Mouse (Mus musculus) liver, adult 2 months (tissue): ENCODE measurements at regions not wholly inside any gene's neighbourhood (a gene's known extent, or its start where the extent isn't known, plus 50 kb on each side); places are given as distances from the start of the nearest gene placed in this dataset.

Source experiments
- CTCF ChIP-seq: fragments of 200-500 bp; IDR thresholded peaks from 2 replicates; pipeline ENCODE4 v1.5.1; 2011; ENCODE audit warnings: low read depth, low read length, control low read depth
- POLR2A ChIP-seq: fragments of 200-500 bp; IDR thresholded peaks from 2 replicates; pipeline ENCODE4 v1.6.1; 2011; ENCODE audit warnings: low read length, control low read depth; ENCODE audit not compliant: insufficient read depth; ENCODE audit errors: extremely low read depth

DNA sequence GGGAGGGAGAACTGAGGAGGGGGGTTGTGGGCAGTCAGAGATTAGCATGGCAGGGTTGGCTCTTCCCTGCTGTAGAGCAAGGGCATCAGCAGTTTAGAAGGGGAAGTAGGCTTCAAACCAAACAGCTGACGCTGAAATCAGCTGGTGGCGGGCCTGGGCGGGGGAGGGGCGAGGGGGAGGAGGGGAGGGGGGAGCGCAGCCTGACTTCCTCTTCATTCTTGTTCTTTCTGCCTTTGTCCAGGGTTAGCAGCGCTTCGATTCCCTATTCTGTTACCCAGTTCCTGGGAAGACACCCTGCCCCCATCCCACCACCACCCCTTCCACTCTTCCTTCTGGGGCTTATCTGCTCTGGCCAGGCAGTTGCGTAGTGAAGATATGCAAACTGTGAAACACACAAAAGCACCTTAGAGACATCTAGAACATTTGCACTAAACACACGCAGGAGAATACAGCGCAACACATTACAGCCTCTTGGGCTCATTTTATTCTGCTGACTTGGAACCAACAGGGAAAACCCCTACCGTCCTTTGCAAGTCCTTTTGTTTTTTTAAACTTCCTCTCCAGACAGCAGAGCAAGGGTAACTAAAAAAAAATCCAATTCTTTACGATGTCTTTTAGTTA, 93.3 kb upstream of the Marcks start:
- TF ChIP-seq CTCF = no peak
- no peak for TF ChIP-seq POLR2A
